Mouse (Mus musculus) Patski (cell line): Measurements from ENCODE around the gene Scaf1. TPM values are rescaled to one million over a fixed set of nuclear protein-coding genes. Genes with fewer than 3 reads are reported as not detected.

ENCODE experiments used
- ATAC-seq: fragments of 100-300 bp; one replicate; pipeline ENCODE4 v1.8.0; 2021
- CTCF ChIA-PET: fragments of 350-600 bp; sonication (Branson Sonifier 250); formaldehyde crosslinking; loops from one replicate; lab custom pipeline; 2022; ENCODE audit warnings: inconsistent platforms; lab: Charles Lee
- POLR2A ChIA-PET: fragments of 350-600 bp; sonication (Branson Sonifier 250); formaldehyde crosslinking; loops from one replicate; lab custom pipeline; 2022; ENCODE audit warnings: antibody characterized with exemption, inconsistent platforms; lab: Charles Lee
- DNase-seq: peaks from one replicate; pipeline ENCODE4 v3.0.0-alpha.2; 2011; ENCODE audit warnings: low read depth, low spot score
- H3K27me3 ChIP-seq: fragments of 371-371 bp; one replicate; pipeline ENCODE4 v1.5.1; 2021
- CTCF ChIP-seq: fragments of 100-300 bp; IDR thresholded peaks from one replicate; pipeline ENCODE4 v1.5.1; 2021
- in situ Hi-C: fragments of 300-500 bp; cut with MboI; formaldehyde crosslinking; loops from 3 replicates; pipeline ENCODE4 v1.11.1; 2018; ENCODE audit warnings: low pct_unique_long_range_greater_than_20kb, mixed read lengths
- polyA plus RNA-seq: library from polyadenylated mRNA; unstranded; gene quantifications from one replicate; pipeline ENCODE4 v1.2.3, GENCODE M21; 2021

Gene Scaf1
- polyA plus RNA-seq, 1 experiment from 2014 or later, result 80.3 TPM

DNA sequence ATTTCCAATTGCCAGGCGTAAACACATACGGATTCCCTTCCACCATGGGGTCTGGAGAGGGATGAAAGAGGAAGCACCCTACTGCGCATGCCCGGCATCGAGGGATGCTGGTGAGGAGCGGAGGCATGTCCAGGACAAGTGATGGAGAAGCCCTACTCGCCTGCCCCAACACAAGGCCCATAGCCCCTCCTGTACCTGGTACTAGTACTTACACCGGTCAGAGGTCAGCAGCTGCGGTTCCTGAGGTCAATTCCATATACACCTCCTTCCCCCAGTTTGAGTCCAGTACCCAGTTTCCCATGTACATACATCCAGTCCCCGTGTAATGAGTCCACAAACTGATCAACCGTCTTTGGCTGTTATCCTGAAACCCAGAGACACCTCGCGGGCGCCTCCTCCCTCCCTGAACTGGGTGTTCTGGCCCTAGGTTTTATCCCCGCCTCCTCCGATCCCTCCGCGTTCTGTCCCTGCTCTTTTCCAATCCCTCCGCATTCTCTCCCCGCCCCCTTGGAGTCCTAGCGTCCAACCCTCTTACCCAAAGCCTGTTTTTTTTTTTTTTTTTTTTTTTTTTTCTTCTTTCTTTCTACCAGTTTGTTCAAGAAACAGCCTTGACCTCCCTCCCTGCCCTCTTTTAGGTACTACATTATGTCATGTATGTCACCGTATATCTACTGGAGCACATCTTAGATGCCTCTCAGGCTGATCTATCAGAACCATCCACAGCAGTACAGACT, 41.6 kb downstream of the Scaf1 start, which contains the start of gene Cpt1c:
Gene Cpt1c, minus strand, starts transcription at position 469 of the 734 bp plus-strand sequence.
- in situ Hi-C loops, result loop anchor here (25.0 kb wide), 1 partner anchor 262 kb away; the partner anchor contains the start of gene Izumo2
- POLR2A ChIA-PET, result interaction anchor here (0.6 kb wide), 3 partner anchors 18 to 174 kb away, joined by 3 read pairs; no protein-coding TSS in a partner anchor
- H3K27me3 ChIP-seq, result no peaks in the 10 kb centered on the region
- DNase-seq (no peak), ATAC-seq (no peak)
- CTCF ChIA-PET, result interaction anchor here (1.0 kb wide), 1 partner anchor 40 kb away, joined by 3 read pairs; no protein-coding TSS in a partner anchor
- TF ChIP-seq CTCF, result no peak

DNA sequence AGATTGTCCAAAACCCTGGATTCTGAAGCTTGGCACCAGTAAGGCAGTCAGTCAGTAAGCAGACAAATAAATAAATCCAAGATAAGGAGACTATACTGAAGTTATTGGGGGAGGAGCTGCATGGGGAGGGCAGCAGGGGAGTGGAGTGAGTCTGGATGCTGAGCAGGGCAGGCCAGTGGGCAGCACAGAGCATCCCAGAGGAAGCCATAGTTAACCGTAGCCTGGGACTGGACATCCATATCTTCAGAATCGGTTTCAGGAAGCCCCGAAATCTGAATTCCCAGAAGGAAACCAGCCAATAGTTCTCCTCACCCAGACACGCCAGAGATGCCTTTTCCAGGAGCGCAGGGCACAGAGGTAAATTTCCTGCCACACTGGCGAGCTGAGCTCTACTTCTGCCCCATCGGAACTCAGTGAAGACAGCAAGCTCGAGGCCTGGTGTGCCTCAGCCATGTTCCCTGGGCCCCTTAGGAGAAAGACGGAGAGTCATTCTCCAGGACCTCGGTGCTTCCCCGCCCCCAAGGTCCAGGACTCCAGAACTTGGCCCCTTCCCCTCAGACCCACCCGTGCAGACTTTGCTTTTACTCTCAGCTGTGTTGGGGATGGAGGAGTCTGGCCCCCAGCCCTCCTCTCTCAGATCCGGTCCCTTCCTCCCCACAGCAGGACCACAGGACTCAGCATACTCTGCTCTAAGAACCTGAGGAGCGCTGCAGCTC, 42.6 kb downstream of the Scaf1 start:
- ChIA-PET POLR2A (interaction anchor here (0.6 kb wide), 1 partner anchor 17 kb away, joined by 3 read pairs; no protein-coding TSS in a partner anchor), CTCF (interaction anchor here (1.2 kb wide), 2 partner anchors 11 to 15 kb away, joined by 3 to 4 read pairs; no protein-coding TSS in a partner anchor)
- in situ Hi-C loops, result loop anchor here (25.0 kb wide), 1 partner anchor 261 kb away; the partner anchor contains the start of gene Izumo2
- DNase-seq (no peak), ATAC-seq (no peak)
- TF ChIP-seq CTCF, result no peak
- H3K27me3 ChIP-seq, result no peaks in the 10 kb centered on the region

DNA sequence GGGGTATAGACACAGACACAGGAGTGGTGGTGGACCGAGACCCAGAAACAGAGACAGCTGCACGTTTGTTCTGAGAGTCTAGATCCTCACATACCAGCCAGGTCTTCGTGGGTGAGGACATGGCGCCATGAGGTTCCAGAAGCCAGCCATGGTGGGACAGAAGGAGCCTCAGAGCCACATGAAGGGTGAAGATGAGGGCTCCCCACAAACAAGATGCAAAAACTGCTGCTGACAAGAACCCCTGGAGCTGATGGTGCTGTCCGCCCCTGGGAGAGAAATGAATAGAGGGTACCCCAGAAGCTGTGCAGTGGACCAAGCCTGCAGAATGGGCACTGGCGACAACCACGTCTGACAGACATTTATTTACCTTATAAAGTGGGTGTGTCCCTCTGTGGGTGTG, 45.0 kb downstream of the Scaf1 start:
- CTCF ChIA-PET, result interaction anchor here (0.9 to 2.7 kb wide), 2 partner anchors 11 to 19 kb away, joined by 4 to 9 read pairs; no protein-coding TSS in a partner anchor
- in situ Hi-C loops, result loop anchor here (25.0 kb wide), 1 partner anchor 259 kb away; the partner anchor contains the start of gene Izumo2

DNA sequence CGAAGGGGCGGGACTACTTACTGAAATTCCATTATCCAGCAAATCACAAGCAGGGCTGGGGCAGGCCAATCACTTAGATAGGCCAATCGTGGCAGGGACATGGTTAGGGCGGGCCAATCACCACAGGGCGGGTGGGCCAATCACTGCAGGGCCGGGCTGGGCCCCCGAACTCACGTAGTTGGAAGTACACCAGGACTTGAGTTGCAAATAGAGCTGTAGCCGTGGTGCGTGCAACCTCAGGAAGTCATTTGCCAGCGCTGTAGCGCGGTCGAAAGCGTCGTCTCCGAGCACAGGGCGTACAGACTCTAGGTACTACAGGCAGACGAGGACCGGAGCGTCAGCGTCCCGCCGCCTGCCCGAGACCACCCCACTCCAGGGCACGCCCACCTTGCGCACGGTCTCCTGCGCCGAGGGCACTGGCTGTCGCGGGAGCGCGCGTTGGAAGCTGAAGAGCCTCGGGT, 45.9 kb downstream of the Scaf1 start:
- ChIA-PET CTCF (interaction anchor here (0.9 to 2.7 kb wide), 2 partner anchors 12 to 19 kb away, joined by 4 to 9 read pairs; no protein-coding TSS in a partner anchor), POLR2A (no interaction called here)
- no peaks in the 10 kb centered on the region for H3K27me3 ChIP-seq
- TF ChIP-seq CTCF, result no peak
- no peak for DNase-seq
- in situ Hi-C loops, result loop anchor here (25.0 kb wide), 1 partner anchor 258 kb away; the partner anchor contains the start of gene Izumo2
- peak; percentile 90 for ATAC-seq

More for the DNA sequence above, 45.0 kb downstream of the Scaf1 start:
- DNase-seq (no peak), ATAC-seq (no peak)
- TF ChIP-seq CTCF, result no peak
- POLR2A ChIA-PET, result interaction anchor here (1.1 to 1.4 kb wide), 2 partner anchors 15 to 41 kb away, joined by 3 read pairs; partner anchors contain the start of gene Prmt1
- no peaks in the 10 kb centered on the region for H3K27me3 ChIP-seq

DNA sequence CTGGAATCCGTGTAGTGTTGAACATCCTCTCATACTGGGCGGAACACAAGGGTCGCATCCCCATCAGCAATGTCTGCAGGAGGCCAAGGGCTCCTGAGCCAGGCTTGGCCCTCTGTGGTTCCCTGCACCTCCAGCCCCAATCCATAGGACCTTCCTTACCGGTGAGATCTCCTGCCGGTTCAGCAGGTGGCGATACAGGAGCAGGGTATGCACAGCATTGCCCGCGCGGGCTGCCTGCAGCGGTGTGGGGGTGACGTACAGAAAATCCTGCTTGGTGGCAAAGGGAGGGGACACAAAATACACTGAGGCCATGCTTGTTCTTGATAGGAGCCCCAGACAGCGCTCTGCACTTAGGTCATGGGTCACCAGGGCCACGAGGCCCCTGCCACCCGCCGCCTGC, 49.5 kb downstream of the Scaf1 start:
- ChIA-PET POLR2A (no interaction called here), CTCF (no interaction called here)
- no peak for TF ChIP-seq CTCF
- no peak for DNase-seq
- no peak for ATAC-seq
- no peaks in the 10 kb centered on the region for H3K27me3 ChIP-seq
- in situ Hi-C loops, result loop anchor here (25.0 kb wide), 1 partner anchor 254 kb away; the partner anchor contains the start of gene Izumo2

DNA sequence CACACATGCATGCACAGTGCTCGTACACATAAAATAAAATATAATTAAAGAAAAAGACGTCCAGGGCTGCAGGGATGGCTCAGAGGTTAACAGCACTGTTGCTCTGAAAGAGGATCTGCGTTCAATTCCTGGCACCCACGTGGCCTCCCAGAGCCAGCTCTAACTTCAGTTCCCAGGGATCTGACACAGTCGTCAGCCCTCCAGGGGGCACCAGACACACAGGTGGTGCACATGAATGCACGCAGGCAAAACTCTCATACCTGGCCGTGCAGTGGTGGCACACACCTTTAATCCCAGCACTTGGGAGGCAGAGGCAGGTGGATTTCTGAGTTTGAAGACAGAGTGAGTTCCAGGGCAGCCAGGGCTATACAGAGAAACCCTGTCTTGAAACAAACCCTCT, 50.2 kb downstream of the Scaf1 start:
- ChIA-PET CTCF (interaction anchor here (1.0 kb wide), 1 partner anchor 103 kb away, joined by 3 read pairs; no protein-coding TSS in a partner anchor), POLR2A (interaction anchor here (0.6 kb wide), 1 partner anchor 359 kb away, joined by 10 read pairs; no protein-coding TSS in a partner anchor)
- no peaks in the 10 kb centered on the region for H3K27me3 ChIP-seq
- DNase-seq (no peak), ATAC-seq (no peak)
- no peak for TF ChIP-seq CTCF
- in situ Hi-C loops, result loop anchor here (25.0 kb wide), 1 partner anchor 254 kb away; the partner anchor contains the start of gene Izumo2

DNA sequence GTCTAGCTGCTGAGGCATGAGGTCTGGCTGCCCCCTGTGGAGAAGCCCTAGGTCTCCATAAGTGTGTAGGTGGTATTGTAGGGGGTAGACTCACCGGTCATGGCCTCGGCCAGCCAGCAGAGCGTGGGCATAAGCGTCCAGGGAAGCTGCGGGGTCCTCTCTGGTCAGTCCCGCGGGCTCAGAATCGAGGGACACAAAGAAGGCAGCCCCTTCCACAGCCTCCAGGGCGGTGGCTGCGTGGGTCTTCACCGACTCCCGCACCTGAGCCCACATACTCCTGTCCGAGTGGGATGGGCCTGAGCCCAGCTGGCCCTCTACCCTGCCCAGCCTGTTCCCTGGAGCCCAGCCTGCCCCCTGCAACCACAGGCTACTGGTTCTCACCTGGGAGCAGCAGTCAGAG, 51.2 kb downstream of the Scaf1 start:
- ATAC-seq (no peak), DNase-seq (no peak)
- no peak for TF ChIP-seq CTCF
- POLR2A ChIA-PET, result no interaction called here
- no peaks in the 10 kb centered on the region for H3K27me3 ChIP-seq
- CTCF ChIA-PET, result no interaction called here
- in situ Hi-C loops, result loop anchor here (25.0 kb wide), 1 partner anchor 253 kb away; the partner anchor contains the start of gene Izumo2

DNA sequence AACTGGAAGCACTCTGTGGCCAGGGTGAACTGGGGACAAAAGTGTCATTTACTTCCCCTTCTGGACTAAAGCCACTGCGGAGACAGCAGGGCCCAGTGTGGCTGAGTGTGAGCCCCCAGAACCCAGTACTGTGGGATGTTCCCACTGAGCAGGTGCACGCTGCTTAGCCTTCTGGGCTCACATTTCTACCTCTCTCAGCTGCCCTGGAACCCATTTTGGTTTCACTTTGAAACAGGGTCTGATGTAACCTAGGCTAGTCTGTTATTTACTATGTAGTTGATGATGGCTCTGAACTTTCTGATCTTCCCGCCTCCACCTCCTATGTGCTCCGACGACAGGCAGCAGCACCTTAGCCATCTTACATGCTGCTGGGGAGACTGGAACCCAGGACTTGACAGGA, 53.3 kb downstream of the Scaf1 start:
- in situ Hi-C loops, result loop anchor here (25.0 kb wide), 1 partner anchor 251 kb away; the partner anchor contains the start of gene Izumo2
- H3K27me3 ChIP-seq, result no peaks in the 10 kb centered on the region
- DNase-seq (no peak), ATAC-seq (no peak)
- TF ChIP-seq CTCF, result no peak
- POLR2A ChIA-PET, result no interaction called here
- CTCF ChIA-PET, result no interaction called here

DNA sequence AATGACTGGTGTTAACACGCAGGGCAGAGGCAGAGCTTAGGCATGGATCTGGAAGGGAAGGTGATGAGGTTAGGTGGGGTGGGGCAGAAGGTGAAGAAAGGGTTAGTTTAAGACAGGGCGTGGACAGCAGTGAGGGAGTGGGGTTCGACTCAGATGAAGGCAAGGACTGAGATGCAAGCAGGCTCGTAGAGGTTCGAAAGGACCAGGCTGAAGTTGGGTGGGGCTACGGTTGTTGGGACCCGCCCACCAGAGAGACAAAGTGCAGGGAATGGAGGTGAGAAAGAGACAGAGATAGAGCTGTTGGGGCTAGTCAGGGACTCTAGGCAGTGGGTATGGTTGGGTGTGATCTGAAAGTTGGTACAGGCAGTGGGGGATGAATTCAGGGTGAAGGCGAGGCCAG, 53.8 kb downstream of the Scaf1 start:
- no peak for TF ChIP-seq CTCF
- in situ Hi-C loops, result loop anchor here (25.0 kb wide), 1 partner anchor 250 kb away; the partner anchor contains the start of gene Izumo2
- POLR2A ChIA-PET, result no interaction called here
- no peak for ATAC-seq
- CTCF ChIA-PET, result no interaction called here
- no peaks in the 10 kb centered on the region for H3K27me3 ChIP-seq
- DNase-seq, result no peak

DNA sequence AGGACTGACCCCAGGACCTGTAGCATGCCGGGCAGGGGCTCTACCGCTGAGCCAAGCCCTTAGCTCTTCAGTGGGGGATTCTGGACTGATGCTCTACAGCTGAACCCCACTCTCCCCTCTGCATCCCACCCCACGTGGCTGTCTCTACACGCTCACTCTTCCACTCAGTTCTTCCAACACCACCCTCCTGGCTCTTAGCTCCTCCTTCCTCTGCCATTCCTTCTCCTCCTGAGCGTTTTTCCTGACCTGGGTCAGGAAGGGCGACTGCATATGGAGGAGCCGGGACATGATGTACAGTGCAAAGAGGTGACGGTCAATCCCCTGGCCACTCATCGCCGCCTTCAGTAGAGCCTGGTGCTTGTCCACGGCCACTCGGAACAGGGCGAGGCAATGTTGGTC, 55.7 kb downstream of the Scaf1 start:
- DNase-seq (no peak), ATAC-seq (no peak)
- CTCF ChIA-PET, result no interaction called here
- no peaks in the 10 kb centered on the region for H3K27me3 ChIP-seq
- POLR2A ChIA-PET, result no interaction called here
- no peak for TF ChIP-seq CTCF
- in situ Hi-C loops, result loop anchor here (25.0 kb wide), 1 partner anchor 248 kb away; the partner anchor contains the start of gene Izumo2
